Mouse (Mus musculus) spleen, adult 2 months (tissue): ENCODE results near the gene Zfp213.

Source experiments
- CTCF ChIP-seq: fragments of 200-500 bp; IDR thresholded peaks from 2 replicates; pipeline ENCODE4 v1.5.1; 2011; ENCODE audit warnings: mild to moderate bottlenecking, inconsistent platforms; ENCODE audit not compliant: insufficient read depth, insufficient read length, insufficient replicate concordance; ENCODE audit errors: extremely low read depth
- POLR2A ChIP-seq: fragments of 200-500 bp; IDR thresholded peaks from 2 replicates; pipeline ENCODE4 v1.6.1; 2011; ENCODE audit warnings: low read depth, low read length, inconsistent platforms

- TF ChIP-seq CTCF, result no peak
- TF ChIP-seq POLR2A, result peak; percentile 73; the same call in 1 of the 2 replicates
These were observed 34.8 kb upstream of the Zfp213 start, which contains the start of gene Zfp13 for GRCm38 (mm10) chr17:23598582-23599552.
